Mouse (Mus musculus): ENCODE measurements around the gene Slc6a13.

DNA sequence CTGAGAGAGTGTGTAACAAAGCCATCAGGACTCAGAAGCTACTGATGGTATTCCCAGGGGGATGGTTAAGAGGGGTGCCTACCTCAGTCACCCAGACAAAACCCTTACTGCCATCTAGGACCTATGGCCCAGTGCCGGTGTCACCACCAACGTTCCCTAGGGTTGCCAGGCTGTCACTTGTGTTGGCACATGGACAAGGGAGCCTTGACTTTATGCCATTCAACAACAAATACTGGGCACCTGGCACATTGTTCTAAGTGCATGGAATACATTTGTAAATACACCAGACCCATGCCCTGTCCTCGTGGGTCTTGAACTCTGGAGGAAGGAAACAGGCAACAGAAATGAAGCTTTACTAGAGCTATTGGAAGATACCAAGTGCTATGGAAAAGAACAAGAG is 5.5 kb downstream of the Slc6a13 start:
- no peak for TF ChIP-seq CTCF (IDR thresholded peaks at IDR 0.05; ENCODE audit: low read depth)
- TF ChIP-seq EP300 (IDR thresholded peaks at IDR 0.05; ENCODE audit: low read depth), result no peak

Measured in liver, postnatal 0 days (tissue).